Mouse (Mus musculus): ENCODE results near the gene Larp1b.
"Not testable (repeated sequence)": the region's sequence is repeated elsewhere in the genome, so short reads cannot be mapped to it uniquely, and the experiment has no call there.

Larp1b gene

GRCm38 (mm10) chr3:40949170-40949902, at the start of gene Larp1b:
Gene Larp1b, plus strand, starts transcription at chr3:40949828.
- DNase-seq (ENCODE audit: low read depth, low spot score): peak; percentile 99

DNA sequence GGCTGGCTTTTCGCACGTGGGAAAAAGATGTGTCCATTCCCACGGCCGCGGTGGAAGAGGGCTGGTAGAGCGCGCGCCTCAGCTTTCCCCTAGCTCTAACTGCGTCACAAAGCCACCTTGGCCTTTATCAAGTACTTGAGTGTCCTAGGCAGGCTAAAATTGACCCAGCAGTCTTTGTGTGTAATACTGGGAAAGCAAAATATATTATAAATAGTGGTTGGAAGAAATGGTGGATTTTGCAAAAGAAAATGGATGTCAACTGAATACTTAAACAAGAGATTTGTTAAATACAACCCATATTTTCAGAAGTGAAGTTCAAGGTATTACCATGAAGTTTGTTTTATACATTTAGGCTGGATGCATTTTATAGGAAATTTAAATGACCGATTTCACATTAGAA, 47.2 kb upstream of the Larp1b start, which contains the start of gene 1700034I23Rik:
TSS of gene 1700034I23Rik (minus strand) at position 101 of the 400 bp plus-strand sequence.
- not testable (repeated sequence) for DNase-seq (ENCODE audit: low read depth, low spot score)

- DNase-seq (ENCODE audit: low read depth, low spot score): no peak
Measured at GRCm38 (mm10) chr3:40938189-40938588, 11.4 kb upstream of the Larp1b start.

GRCm38 (mm10) chr3:40938592-40938991, 11.0 kb upstream of the Larp1b start:
- DNase-seq (ENCODE audit: low read depth, low spot score): no peak

DNA sequence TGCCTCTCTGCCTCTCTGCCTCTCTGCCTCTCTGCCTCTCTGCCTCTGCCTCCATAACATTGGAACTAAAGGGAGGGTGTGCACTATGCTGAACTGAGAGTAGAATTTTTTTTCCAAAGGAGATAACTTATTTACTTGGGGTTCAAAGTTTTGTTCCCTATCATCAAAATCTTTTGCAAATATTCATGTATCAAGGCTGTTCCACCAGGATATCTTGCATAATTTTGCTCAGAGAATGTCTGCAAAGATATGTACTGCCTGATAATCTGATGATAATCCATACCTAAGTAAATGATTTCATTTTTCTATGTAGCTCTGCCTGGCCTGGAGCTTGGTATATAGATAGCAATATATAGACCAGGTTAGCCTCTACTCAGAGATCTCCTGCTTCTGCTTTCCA, 10.6 kb upstream of the Larp1b start:
- no peak for DNase-seq (ENCODE audit: low read depth, low spot score)

GRCm38 (mm10) chr3:40949903-40950600, 424 bp downstream of the Larp1b start:
- DNase-seq (ENCODE audit: low read depth, low spot score): peak; percentile 62

GRCm38 (mm10) chr3:40950601-40951201, 1.1 kb downstream of the Larp1b start:
- peak; percentile 63 for DNase-seq (ENCODE audit: low read depth, low spot score)

DNA sequence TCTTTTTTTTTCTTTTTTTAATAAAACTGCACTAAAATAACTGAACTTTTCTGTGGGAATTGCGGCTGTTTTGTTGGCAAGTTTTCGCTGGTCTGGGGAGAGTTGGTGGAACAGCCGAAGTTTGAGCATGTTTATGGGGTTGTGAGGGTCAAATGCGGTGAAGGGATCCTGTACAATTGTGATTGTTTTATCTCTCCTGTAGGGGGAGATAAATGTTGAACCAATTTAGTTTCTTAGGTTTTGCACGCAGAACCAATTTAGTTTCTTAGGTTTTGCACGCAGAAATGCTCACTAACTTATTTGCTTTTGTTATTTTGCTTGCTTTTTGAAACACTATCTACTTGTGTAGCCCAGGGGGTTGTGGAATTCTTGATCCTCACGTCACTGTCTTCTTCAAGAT, 1.7 kb downstream of the Larp1b start:
- peak; percentile 52 for DNase-seq (ENCODE audit: low read depth, low spot score)

GRCm38 (mm10) chr3:40952606-40953005, 3.0 kb downstream of the Larp1b start:
- DNase-seq (ENCODE audit: low read depth, low spot score): no peak

GRCm38 (mm10) chr3:40954792-40955191, 5.2 kb downstream of the Larp1b start:
- no peak for DNase-seq (ENCODE audit: low read depth, low spot score)

- DNase-seq (ENCODE audit: low read depth, low spot score): no peak
Measured at GRCm38 (mm10) chr3:40958831-40959230, 9.2 kb downstream of the Larp1b start.

- no peak for DNase-seq (ENCODE audit: low read depth, low spot score)
Measured at GRCm38 (mm10) chr3:40980758-40981157, 31.1 kb downstream of the Larp1b start.

DNA sequence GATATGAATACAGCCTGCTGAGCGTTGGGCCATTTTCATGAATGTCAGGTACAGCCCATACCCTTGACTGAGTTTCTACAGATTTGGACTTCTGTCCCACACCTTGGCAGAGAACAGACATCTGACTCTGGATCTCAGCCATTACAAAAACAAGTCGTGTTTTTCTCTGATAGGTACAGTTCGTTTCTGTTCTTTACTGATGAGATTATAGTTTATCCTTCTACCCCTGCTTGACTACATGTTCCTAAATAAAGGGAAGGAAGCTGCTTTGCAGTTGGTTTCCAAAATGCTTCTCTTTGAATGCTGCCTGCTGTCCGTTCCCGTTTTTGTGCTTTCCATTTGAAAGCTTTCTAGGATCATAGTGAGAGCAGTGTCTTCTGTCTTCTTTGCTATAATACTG, 37.9 kb downstream of the Larp1b start:
- DNase-seq (ENCODE audit: low read depth, low spot score): no peak

- peak; percentile 49 for DNase-seq (ENCODE audit: low read depth, low spot score)
Measured at GRCm38 (mm10) chr3:40988722-40989121, 39.1 kb downstream of the Larp1b start.

- no peak for DNase-seq (ENCODE audit: low read depth, low spot score)
Measured at GRCm38 (mm10) chr3:40991541-40991940, 41.9 kb downstream of the Larp1b start.

- DNase-seq (ENCODE audit: low read depth, low spot score): no peak
Measured at GRCm38 (mm10) chr3:40995161-40995560, 45.5 kb downstream of the Larp1b start.

DNA sequence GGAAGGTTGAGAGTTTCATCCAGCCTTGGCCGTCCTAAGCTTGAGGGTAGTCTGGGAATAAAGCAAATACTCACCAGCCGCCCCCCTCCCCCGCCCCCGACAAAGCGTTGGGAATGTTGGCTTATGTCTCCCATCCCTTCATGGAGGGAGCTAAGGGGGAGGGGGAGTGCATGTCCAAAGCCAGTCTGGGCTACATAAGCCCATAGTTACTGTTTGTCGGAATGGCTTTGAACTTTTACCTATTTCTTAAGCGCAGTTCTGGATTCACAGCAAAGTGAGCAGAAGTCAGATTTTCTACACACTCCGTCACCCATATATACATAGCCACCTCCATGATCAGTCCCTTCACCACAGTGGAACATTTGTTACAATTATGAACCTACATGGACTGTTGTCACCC, 59.7 kb downstream of the Larp1b start:
- no peak for DNase-seq (ENCODE audit: low read depth, low spot score)

GRCm38 (mm10) chr3:41009990-41010389, 60.4 kb downstream of the Larp1b start:
- peak; percentile 10 for DNase-seq (ENCODE audit: low read depth, low spot score)

GRCm38 (mm10) chr3:41010701-41011100, 61.1 kb downstream of the Larp1b start:
- no peak for DNase-seq (ENCODE audit: low read depth, low spot score)

- DNase-seq (ENCODE audit: low read depth, low spot score): no peak
Measured at GRCm38 (mm10) chr3:41012451-41012850, 62.8 kb downstream of the Larp1b start.

GRCm38 (mm10) chr3:41014946-41015345, 65.3 kb downstream of the Larp1b start:
- DNase-seq (ENCODE audit: low read depth, low spot score): no peak

GRCm38 (mm10) chr3:41018022-41018608, 68.5 kb downstream of the Larp1b start:
- DNase-seq (ENCODE audit: low read depth, low spot score): no peak

Measured in brain, adult 2 months (tissue).